Mouse (Mus musculus) forebrain, embryonic 11.5 days (tissue): ENCODE measurements at regions not wholly inside any gene's neighbourhood (a gene's known extent, or its start where the extent isn't known, plus 50 kb on each side); places are given as distances from the start of the nearest gene placed in this dataset.
A peak's percentile ranks its signal among the peaks of the same experiment; 100 is the strongest.

Source experiments
- ATAC-seq: fragments of 200-750 bp; cut with Nextera tagmentation; replicated peaks from 2 replicates; pipeline ENCODE4 v1.8.0; 2017; ENCODE audit warnings: moderate TSS enrichment; ENCODE audit not compliant: low FRiP score
- DNase-seq: peaks from one replicate; pipeline ENCODE4 v3.0.0-alpha.2; 2017; ENCODE audit warnings: low spot score
- H3K27ac ChIP-seq: fragments of 300-500 bp; sonication (generic); 2 replicates; pipeline ENCODE4 v1.5.1; 2014; ENCODE audit warnings: low read depth, low read length
- H3K27me3 ChIP-seq: fragments of 300-500 bp; sonication (generic); 2 replicates; pipeline ENCODE4 v1.6.1; 2014; ENCODE audit warnings: mild to moderate bottlenecking, low read length, mixed read lengths; ENCODE audit not compliant: control insufficient read depth, insufficient read depth
- H3K36me3 ChIP-seq: fragments of 300-500 bp; sonication (generic); 2 replicates; pipeline ENCODE4 v1.6.1; 2014; ENCODE audit warnings: mild to moderate bottlenecking, low read length, moderate library complexity, mixed read lengths; ENCODE audit not compliant: control insufficient read depth, insufficient read depth
- H3K4me1 ChIP-seq: fragments of 300-500 bp; sonication (generic); replicated peaks from 2 replicates; pipeline ENCODE4 v1.6.1; 2014; ENCODE audit warnings: low read length, mixed read lengths; ENCODE audit not compliant: control insufficient read depth, insufficient read depth
- H3K4me2 ChIP-seq: fragments of 300-500 bp; sonication (generic); 2 replicates; pipeline ENCODE4 v1.6.1; 2014; ENCODE audit warnings: low read depth, mild to moderate bottlenecking, low read length, moderate library complexity, mixed read lengths; ENCODE audit not compliant: severe bottlenecking
- H3K4me3 ChIP-seq: fragments of 300-500 bp; sonication (generic); 2 replicates; pipeline ENCODE4 v1.5.1; 2014; ENCODE audit warnings: low read depth, low read length
- H3K9ac ChIP-seq: fragments of 300-500 bp; sonication (generic); 2 replicates; pipeline ENCODE4 v1.6.1; 2014; ENCODE audit warnings: low read length
- H3K9me3 ChIP-seq: fragments of 300-500 bp; sonication (generic); 2 replicates; pipeline ENCODE4 v1.6.1; 2016; ENCODE audit warnings: low read length, mixed read lengths; ENCODE audit not compliant: control insufficient read depth
- WGBS: fragments of 180-500 bp; shearing (Covaris S2); extraction: QIAGEN DNeasy Blood & Tissue Kit; methylation state at CpG from one replicate; pipeline ENCODE4 v1.1.7; 2014; 5-methylcytosine and 5-hydroxymethylcytosine counted together

- no peak overlapping the region for H3K27ac ChIP-seq
- ATAC-seq, result no peak
- no peak overlapping the region for H3K9ac ChIP-seq
- H3K36me3 ChIP-seq, result no peaks in the 10 kb centered on the region
- 76% methylated on average over 2 of the region's 2 CpGs for WGBS
- H3K9me3 ChIP-seq, result no peaks in the 10 kb centered on the region
- H3K4me1 ChIP-seq, result no peaks in the 10 kb centered on the region
- DNase-seq, result no peak
- no peak overlapping the region for H3K4me2 ChIP-seq
- H3K27me3 ChIP-seq, result no peaks in the 10 kb centered on the region
- no peak overlapping the region for H3K4me3 ChIP-seq
Observed at GRCm38 (mm10) chr11:111200512-111200911, 134.5 kb downstream of the Kcnj2 start.

GRCm38 (mm10) chr11:111202780-111203179 lies 136.8 kb downstream of the Kcnj2 start:
- no peaks in the 10 kb centered on the region for H3K4me1 ChIP-seq
- no peaks in the 10 kb centered on the region for H3K9me3 ChIP-seq
- no peak for ATAC-seq

GRCm38 (mm10) chr11:111210565-111210964 lies 144.6 kb downstream of the Kcnj2 start:
- Histone ChIP-seq H3K27me3 (no peaks in the 10 kb centered on the region), H3K36me3 (no peaks in the 10 kb centered on the region), H3K4me3 (no peak overlapping the region), H3K9ac (no peak overlapping the region), H3K9me3 (no peaks in the 10 kb centered on the region), H3K4me2 (no peak overlapping the region), H3K4me1 (peaks cover 9% of the 10 kb centered on the region; the same call in 1 of the 2 replicates), H3K27ac (no peak overlapping the region)
- ATAC-seq (no peak), DNase-seq (no peak)

More at GRCm38 (mm10) chr11:111202780-111203179, 136.8 kb downstream of the Kcnj2 start:
- DNase-seq, result no peak
- no peak overlapping the region for H3K27ac ChIP-seq
- no peaks in the 10 kb centered on the region for H3K36me3 ChIP-seq
- H3K4me3 ChIP-seq, result no peak overlapping the region
- no peak overlapping the region for H3K4me2 ChIP-seq
- H3K9ac ChIP-seq, result no peak overlapping the region
- no peaks in the 10 kb centered on the region for H3K27me3 ChIP-seq

GRCm38 (mm10) chr11:111212038-111212701 lies 146.2 kb downstream of the Kcnj2 start:
- WGBS, result 46% methylated on average over 5 of the region's 5 CpGs

GRCm38 (mm10) chr11:111212702-111213328 lies 146.9 kb downstream of the Kcnj2 start:
- WGBS, result 15% methylated on average over 5 of the region's 5 CpGs
- H3K4me2 ChIP-seq, result peak overlapping the region; percentile 28; the same call in 1 of the 2 replicates
- H3K4me3 ChIP-seq, result no peak overlapping the region
- DNase-seq (no peak), ATAC-seq (peak; percentile 45)
- H3K4me1 ChIP-seq, result peaks cover 9% of the 10 kb centered on the region; the same call in 1 of the 2 replicates
- H3K9ac ChIP-seq, result 0 out of 2 replicates have a peak overlapping the region, but pooled peaks have one; percentile 7
- no peaks in the 10 kb centered on the region for H3K9me3 ChIP-seq
- no peaks in the 10 kb centered on the region for H3K27me3 ChIP-seq
- no peaks in the 10 kb centered on the region for H3K36me3 ChIP-seq
- H3K27ac ChIP-seq, result peak overlapping the region; percentile 86

More at GRCm38 (mm10) chr11:111212038-111212701, 146.2 kb downstream of the Kcnj2 start:
- 0 out of 2 replicates have a peak overlapping the region, but pooled peaks have one; percentile 7 for H3K9ac ChIP-seq
- H3K4me2 ChIP-seq, result peak overlapping the region; percentile 28; the same call in 1 of the 2 replicates
- H3K36me3 ChIP-seq, result no peaks in the 10 kb centered on the region
- no peaks in the 10 kb centered on the region for H3K9me3 ChIP-seq
- peaks cover 9% of the 10 kb centered on the region; the same call in 1 of the 2 replicates for H3K4me1 ChIP-seq
- peak overlapping the region; percentile 86 for H3K27ac ChIP-seq
- ATAC-seq, result peak; percentile 96
- no peak overlapping the region for H3K4me3 ChIP-seq
- peak; percentile 74 for DNase-seq
- H3K27me3 ChIP-seq, result no peaks in the 10 kb centered on the region

- H3K9me3 ChIP-seq, result no peaks in the 10 kb centered on the region
- ATAC-seq, result no peak
- H3K4me1 ChIP-seq, result peaks cover 9% of the 10 kb centered on the region; the same call in 1 of the 2 replicates
- no peaks in the 10 kb centered on the region for H3K36me3 ChIP-seq
- no peak for DNase-seq
- no peak overlapping the region for H3K4me3 ChIP-seq
- H3K27me3 ChIP-seq, result no peaks in the 10 kb centered on the region
- H3K27ac ChIP-seq, result no peak overlapping the region
- H3K4me2 ChIP-seq, result no peak overlapping the region
- no peak overlapping the region for H3K9ac ChIP-seq
- WGBS, result 87% methylated on average over 5 of the region's 5 CpGs
Observed at GRCm38 (mm10) chr11:111215006-111215405, 149.0 kb downstream of the Kcnj2 start.

- no peak for ATAC-seq
- no peak overlapping the region for H3K4me3 ChIP-seq
- no peaks in the 10 kb centered on the region for H3K9me3 ChIP-seq
- H3K4me2 ChIP-seq, result no peak overlapping the region
- no peaks in the 10 kb centered on the region for H3K4me1 ChIP-seq
- DNase-seq, result no peak
- no peak overlapping the region for H3K27ac ChIP-seq
- WGBS, result 91% methylated on average over 4 of the region's 4 CpGs
- no peak overlapping the region for H3K9ac ChIP-seq
- no peaks in the 10 kb centered on the region for H3K27me3 ChIP-seq
- H3K36me3 ChIP-seq, result no peaks in the 10 kb centered on the region
Observed at GRCm38 (mm10) chr11:111223834-111224233, 157.9 kb downstream of the Kcnj2 start.

GRCm38 (mm10) chr11:111227305-111227704 lies 161.3 kb downstream of the Kcnj2 start:
- no peaks in the 10 kb centered on the region for H3K27me3 ChIP-seq
- 85% methylated on average over 1 of the region's 1 CpGs for WGBS
- H3K9me3 ChIP-seq, result no peaks in the 10 kb centered on the region
- H3K4me3 ChIP-seq, result no peak overlapping the region
- no peaks in the 10 kb centered on the region for H3K4me1 ChIP-seq
- no peak overlapping the region for H3K27ac ChIP-seq
- ATAC-seq (no peak), DNase-seq (no peak)
- H3K9ac ChIP-seq, result no peak overlapping the region
- no peaks in the 10 kb centered on the region for H3K36me3 ChIP-seq
- H3K4me2 ChIP-seq, result no peak overlapping the region
